11 mouse cellular contexts compared by ENCODE assay signal in genomic region chr9:14382256-14382791, GRCm38 (mm10). TPM values are rescaled to one million over a fixed set of nuclear protein-coding genes. Genes with fewer than 3 reads are reported as not detected.
DNase-seq lines count a peak whose midpoint lies in the region; ATAC-seq lines count a peak whose summit lies in the region.
"Had no signal": no experiment of that assay in that cellular context is flagged by ENCODE, and none has a peak within 500 bp of the region (broad histone marks: within the 10 kb centered on the region; RNA-seq: fewer than 3 reads in every experiment).

No protein-coding gene starts in this region.

- H3K4me2 ChIP-seq in heart, embryonic 14.5 days (ENCODE audit: low read length): peak overlapping the region; percentile 98
- peak overlapping the region; percentile 91 for H3K4me2 ChIP-seq in liver, embryonic 12.5 days
- H3K4me2 ChIP-seq in liver, embryonic 11.5 days: no peak overlapping the region
- H3K4me2 ChIP-seq in liver, embryonic 16.5 days (ENCODE audit: low read depth, low read length): peak overlapping the region; percentile 10; the same call in 1 of the 2 replicates
- H3K4me2 ChIP-seq in midbrain, embryonic 15.5 days: peak overlapping the region; percentile 79

- 71% methylated on average over 5 of the region's 5 CpGs for WGBS in heart, embryonic 14.5 days
- WGBS in liver, embryonic 12.5 days (ENCODE audit: insufficient replicate concordance): 62% methylated on average over 5 of the region's 5 CpGs
- WGBS in liver, embryonic 11.5 days: 74% methylated on average over 5 of the region's 5 CpGs
- 61% methylated on average over 5 of the region's 5 CpGs for WGBS in liver, embryonic 16.5 days (ENCODE audit: insufficient replicate concordance)
- WGBS in midbrain, embryonic 15.5 days: 77% methylated on average over 5 of the region's 5 CpGs

- H3K4me3 ChIP-seq in heart, embryonic 14.5 days (ENCODE audit: control insufficient read depth in 1 of 2, insufficient read depth in 1 of 2, low read depth in 1 of 2, low read length in 2 of 2): no peak overlapping the region
- peak overlapping the region; percentile 82; the same call in 1 of the 2 replicates for H3K4me3 ChIP-seq in liver, embryonic 12.5 days
- no peak overlapping the region for H3K4me3 ChIP-seq in liver, embryonic 11.5 days (ENCODE audit: low read depth, low read length)
- H3K4me3 ChIP-seq in liver, embryonic 16.5 days (ENCODE audit: low read depth, low read length): no peak overlapping the region
- no peak overlapping the region for H3K4me3 ChIP-seq in midbrain, embryonic 15.5 days

- ATAC-seq in heart, embryonic 14.5 days (ENCODE audit: insufficient number of reproducible peaks, insufficient read depth, low FRiP score, low read depth): no peak
- ATAC-seq in liver, embryonic 12.5 days: no peak
- no peak for ATAC-seq in liver, embryonic 11.5 days (replicated peaks; ENCODE audit: low FRiP score)
- ATAC-seq in liver, embryonic 16.5 days (ENCODE audit: low read depth): no peak
- ATAC-seq in midbrain, embryonic 15.5 days (replicated peaks): no peak

- no peaks in the 10 kb centered on the region for H3K27me3 ChIP-seq in heart, embryonic 14.5 days (ENCODE audit: control insufficient read depth, insufficient read depth, low read length)
- H3K27me3 ChIP-seq in liver, embryonic 12.5 days (replicated peaks): peaks cover 14% of the 10 kb centered on the region
- H3K27me3 ChIP-seq in liver, embryonic 11.5 days (replicated peaks; ENCODE audit: control insufficient read depth, insufficient read depth, low read length): no peaks in the 10 kb centered on the region
- no peaks in the 10 kb centered on the region for H3K27me3 ChIP-seq in liver, embryonic 16.5 days (ENCODE audit: control insufficient read depth, insufficient read depth, low read depth, low read length)
- no peaks in the 10 kb centered on the region for H3K27me3 ChIP-seq in midbrain, embryonic 15.5 days (replicated peaks)

- no peak for DNase-seq in heart, postnatal 25 days (ENCODE audit: low spot score)
- no peak for DNase-seq in liver, embryonic 11.5 days (ENCODE audit: low spot score)
- no peak for DNase-seq in retina, postnatal 1 day
- DNase-seq: right cerebral cortex, adult 18-20 months; thymus, postnatal 36 days had no signal

- H3K9ac ChIP-seq in heart, embryonic 14.5 days (ENCODE audit: low read length): no peak overlapping the region
- peak overlapping the region; percentile 93; the same call in 1 of the 2 replicates for H3K9ac ChIP-seq in liver, embryonic 12.5 days
- no peak overlapping the region for H3K9ac ChIP-seq in liver, embryonic 11.5 days (ENCODE audit: low read depth, low read length)
- H3K9ac ChIP-seq in liver, embryonic 16.5 days (ENCODE audit: low read depth, low read length): peak overlapping the region; percentile 23; the same call in 1 of the 2 replicates
- H3K9ac ChIP-seq in midbrain, embryonic 15.5 days: no peak overlapping the region
- H3K9ac ChIP-seq: embryonic facial prominence, embryonic 13.5 days had no signal

- peaks cover 7 to 15% of the 10 kb centered on the region in 2 experiments; a peak in 3 of 4 replicates for H3K4me1 ChIP-seq in heart, embryonic 14.5 days (ENCODE audit: control insufficient read depth in 2 of 2, insufficient read depth in 2 of 2, low read length in 2 of 2)
- peaks cover 77% of the 10 kb centered on the region for H3K4me1 ChIP-seq in liver, embryonic 12.5 days
- peaks cover 11% of the 10 kb centered on the region for H3K4me1 ChIP-seq in liver, embryonic 11.5 days (replicated peaks; ENCODE audit: control insufficient read depth, insufficient read depth, low read length)
- peaks cover 55% of the 10 kb centered on the region for H3K4me1 ChIP-seq in liver, embryonic 16.5 days (ENCODE audit: control insufficient read depth, low read depth, low read length)
- H3K4me1 ChIP-seq in midbrain, embryonic 15.5 days: peaks cover 18% of the 10 kb centered on the region

- H3K36me3 ChIP-seq in heart, embryonic 14.5 days (ENCODE audit: control insufficient read depth, insufficient read depth, low read length): no peaks in the 10 kb centered on the region
- H3K36me3 ChIP-seq in liver, embryonic 12.5 days: peaks cover 12% of the 10 kb centered on the region
- no peaks in the 10 kb centered on the region for H3K36me3 ChIP-seq in liver, embryonic 11.5 days (ENCODE audit: control insufficient read depth, insufficient read depth, low read length)
- no peaks in the 10 kb centered on the region for H3K36me3 ChIP-seq in liver, embryonic 16.5 days (ENCODE audit: control insufficient read depth, insufficient read depth)
- H3K36me3 ChIP-seq in midbrain, embryonic 15.5 days (replicated peaks): no peaks in the 10 kb centered on the region
- H3K36me3 ChIP-seq: embryonic facial prominence, embryonic 13.5 days; limb, embryonic 10.5 days had no signal

- no peaks in the 10 kb centered on the region for H3K9me3 ChIP-seq in heart, embryonic 14.5 days (ENCODE audit: control insufficient read depth, low read length)
- H3K9me3 ChIP-seq in liver, embryonic 12.5 days (replicated peaks): no peaks in the 10 kb centered on the region
- no peaks in the 10 kb centered on the region for H3K9me3 ChIP-seq in liver, embryonic 11.5 days (ENCODE audit: control insufficient read depth, low read length)
- H3K9me3 ChIP-seq in liver, embryonic 16.5 days (replicated peaks; ENCODE audit: control insufficient read depth, low read length): no peaks in the 10 kb centered on the region
- H3K9me3 ChIP-seq in midbrain, embryonic 15.5 days: no peaks in the 10 kb centered on the region
- H3K9me3 ChIP-seq: embryonic facial prominence, embryonic 13.5 days; limb, embryonic 10.5 days had no signal

- H3K27ac ChIP-seq in heart, embryonic 14.5 days (replicated peaks in 1 of 2; ENCODE audit: control insufficient read depth in 1 of 2, insufficient read depth in 1 of 2, low read depth in 2 of 2, low read length in 2 of 2): 0 out of 4 replicates have a peak overlapping the region, but pooled peaks of 1 of the 2 experiments have one; percentile 63
- H3K27ac ChIP-seq in liver, embryonic 12.5 days: peak overlapping the region; percentile 89
- H3K27ac ChIP-seq in liver, embryonic 11.5 days (ENCODE audit: low read depth, low read length): no peak overlapping the region
- peak overlapping the region; percentile 89 for H3K27ac ChIP-seq in liver, embryonic 16.5 days (ENCODE audit: low read length)
- H3K27ac ChIP-seq in midbrain, embryonic 15.5 days: no peak overlapping the region
- H3K27ac ChIP-seq: embryonic facial prominence, embryonic 13.5 days; limb, embryonic 10.5 days had no signal

- intact Hi-C loops in heart, postnatal 25 days (cut with DNase I): loop anchor here (5.0 kb wide), 1 partner anchor 120 kb away; the partner anchor contains the start of genes Cwc15 and Kdm4d

RNA-seq across cellular contexts. Expression of gene Endod1, which starts 1.0 kb away (rescaled TPM):
- 7.1 and 8.7 TPM in 2 replicates for polyA plus RNA-seq in heart, embryonic 14.5 days (2014; fragmentation: Nextera tagmentation; extraction: Ambion mirVana)
- total RNA-seq in heart, postnatal 25 days (2021): 1 to 10 TPM; 7.6 to 8.5 TPM
- polyA plus RNA-seq in liver, embryonic 12.5 days (2016; fragmentation: Nextera tagmentation; extraction: Ambion mirVana): 36.8 and 40.3 TPM in 2 replicates
- 19.4 and 20.3 TPM in 2 replicates for polyA plus RNA-seq in liver, embryonic 11.5 days (2014; fragmentation: Nextera tagmentation; extraction: Ambion mirVana)
- 36.6 and 36.7 TPM in 2 replicates for polyA plus RNA-seq in liver, embryonic 16.5 days (2015; fragmentation: Nextera tagmentation; extraction: Ambion mirVana)
- 25.8 and 27.4 TPM in 2 replicates for polyA plus RNA-seq in midbrain, embryonic 15.5 days (2015; fragmentation: Nextera tagmentation; extraction: Ambion mirVana)

Comparison
In these comparisons a context has a peak if more than half of its experiments do, and no peak if none do; other contexts are left out.
1. H3K27ac ChIP-seq: peak in liver, embryonic 12.5 days (single experiment) and liver, embryonic 16.5 days (single experiment); none in liver, embryonic 11.5 days (single experiment) and midbrain, embryonic 15.5 days (single experiment).
2. H3K9ac ChIP-seq: peak in liver, embryonic 12.5 days (single experiment) and liver, embryonic 16.5 days (single experiment); none in heart, embryonic 14.5 days (single experiment), liver, embryonic 11.5 days (single experiment) and midbrain, embryonic 15.5 days (single experiment).